Comparison of ENCODE assay signal across 22 mouse cellular contexts in genomic region chr2:165583044-165583443, GRCm38 (mm10). TPM values are rescaled to one million over a fixed set of nuclear protein-coding genes. Genes with fewer than 3 reads are reported as not detected.
DNase-seq lines count a peak whose midpoint lies in the region; ATAC-seq and TF ChIP-seq lines count a peak whose summit lies in the region.
"Had no signal": no experiment of that assay in that cellular context is flagged by ENCODE, and none has a peak within 500 bp of the region (broad histone marks: within the 10 kb centered on the region; RNA-seq: fewer than 3 reads in every experiment).

No protein-coding gene starts in this region.

- H3K27me3 ChIP-seq in midbrain, embryonic 10.5 days (ENCODE audit: low read depth, poor library complexity, severe bottlenecking): no peaks in the 10 kb centered on the region
- H3K27me3 ChIP-seq in midbrain, embryonic 16.5 days (ENCODE audit: control insufficient read depth, insufficient read depth, low read depth, low read length): no peaks in the 10 kb centered on the region
- 0 out of 2 replicates have a peak, but pooled peaks cover under 1% of the 10 kb centered on the region for H3K27me3 ChIP-seq in hindbrain, embryonic 13.5 days
- H3K27me3 ChIP-seq in hindbrain, postnatal 0 days (ENCODE audit: insufficient read depth, low read length): no peaks in the 10 kb centered on the region
- H3K27me3 ChIP-seq: Patski had no signal

- no peak overlapping the region for H3K4me3 ChIP-seq in midbrain, embryonic 10.5 days
- no peak overlapping the region for H3K4me3 ChIP-seq in midbrain, embryonic 16.5 days (ENCODE audit: low read depth, low read length)
- H3K4me3 ChIP-seq in hindbrain, embryonic 13.5 days: no peak overlapping the region
- H3K4me3 ChIP-seq in hindbrain, postnatal 0 days (ENCODE audit: low read length): no peak overlapping the region

- H3K4me2 ChIP-seq in midbrain, embryonic 16.5 days (ENCODE audit: low read length): no peak overlapping the region
- no peak overlapping the region for H3K4me2 ChIP-seq in hindbrain, embryonic 13.5 days
- H3K4me2 ChIP-seq in hindbrain, postnatal 0 days (ENCODE audit: low read depth, low read length): no peak overlapping the region
- H3K4me2 ChIP-seq: heart, embryonic 11.5 days had no signal

- WGBS in midbrain, embryonic 10.5 days: 85% methylated on average over 8 of the region's 8 CpGs
- 77% methylated on average over 8 of the region's 8 CpGs for WGBS in midbrain, embryonic 16.5 days
- WGBS in hindbrain, embryonic 13.5 days: 58% methylated on average over 8 of the region's 8 CpGs
- 44% methylated on average over 8 of the region's 8 CpGs for WGBS in hindbrain, postnatal 0 days

- H3K9me3 ChIP-seq in midbrain, embryonic 10.5 days (replicated peaks): no peaks in the 10 kb centered on the region
- no peaks in the 10 kb centered on the region for H3K9me3 ChIP-seq in midbrain, embryonic 16.5 days (replicated peaks; ENCODE audit: control insufficient read depth, low read length, poor library complexity, severe bottlenecking)
- no peaks in the 10 kb centered on the region for H3K9me3 ChIP-seq in hindbrain, embryonic 13.5 days
- no peaks in the 10 kb centered on the region for H3K9me3 ChIP-seq in hindbrain, postnatal 0 days (ENCODE audit: low read length)

- intact Hi-C loops in heart, postnatal 36 days (cut with DNase I): no loop called here
- intact Hi-C loops in gastrocnemius, postnatal 36 days (cut with DNase I): no loop called here

- peak overlapping the region; percentile 55; the same call in 1 of the 2 replicates for H3K27ac ChIP-seq in midbrain, embryonic 10.5 days (replicated peaks)
- no peak overlapping the region for H3K27ac ChIP-seq in midbrain, embryonic 16.5 days (ENCODE audit: low read length)
- peak overlapping the region; percentile 40; the same call in 1 of the 2 replicates for H3K27ac ChIP-seq in hindbrain, embryonic 13.5 days
- peak overlapping the region; percentile 4; the same call in 1 of the 2 replicates for H3K27ac ChIP-seq in hindbrain, postnatal 0 days

- H3K36me3 ChIP-seq in midbrain, embryonic 10.5 days: no peaks in the 10 kb centered on the region
- no peaks in the 10 kb centered on the region for H3K36me3 ChIP-seq in midbrain, embryonic 16.5 days (ENCODE audit: control insufficient read depth, insufficient read depth, low read length)
- no peaks in the 10 kb centered on the region for H3K36me3 ChIP-seq in hindbrain, embryonic 13.5 days
- H3K36me3 ChIP-seq in hindbrain, postnatal 0 days (ENCODE audit: insufficient read depth, low read length): no peaks in the 10 kb centered on the region
- H3K36me3 ChIP-seq: G1E had no signal

- no peak for ATAC-seq in midbrain, embryonic 16.5 days
- no peak for ATAC-seq in hindbrain, embryonic 13.5 days (ENCODE audit: low FRiP score)
- no peak for ATAC-seq in hindbrain, postnatal 0 days
- ATAC-seq: forebrain, embryonic 14.5 days; intestine, postnatal 0 days; Patski had no signal

- no peak overlapping the region for H3K9ac ChIP-seq in midbrain, embryonic 16.5 days (ENCODE audit: low read depth, low read length)
- no peak overlapping the region for H3K9ac ChIP-seq in hindbrain, embryonic 13.5 days
- H3K9ac ChIP-seq in hindbrain, postnatal 0 days (replicated peaks; ENCODE audit: low read length): no peak overlapping the region

- DNase-seq in heart, adult 11 months: peak; percentile 78
- DNase-seq in heart, postnatal 36 days: no peak
- DNase-seq in midbrain, embryonic 10.5 days (ENCODE audit: low spot score): no peak
- no peak for DNase-seq in hindbrain, postnatal 0 days (ENCODE audit: low spot score)
- DNase-seq in gastrocnemius, postnatal 36 days: no peak
- no peak for DNase-seq in cerebellum, adult 9-10 months
- DNase-seq: adrenal gland, postnatal 10 days; B cell, adult 2 months; cerebellum, adult 11 months; cerebellum, adult 2 months; cerebellum, postnatal 36 days; embryo, embryonic 11 days; gastrocnemius, postnatal 25 days; kidney, adult 2 months had no signal

- 0 out of 2 replicates have a peak, but pooled peaks cover 3% of the 10 kb centered on the region for H3K4me1 ChIP-seq in midbrain, embryonic 10.5 days
- H3K4me1 ChIP-seq in midbrain, embryonic 16.5 days (ENCODE audit: control insufficient read depth, insufficient read depth, low read length): no peaks in the 10 kb centered on the region
- H3K4me1 ChIP-seq in hindbrain, embryonic 13.5 days (replicated peaks): peaks cover 11% of the 10 kb centered on the region
- no peaks in the 10 kb centered on the region for H3K4me1 ChIP-seq in hindbrain, postnatal 0 days (ENCODE audit: insufficient read depth, low read length)

- no peak for TF ChIP-seq CTCF in hindbrain, postnatal 0 days (IDR thresholded peaks at IDR 0.05; ENCODE audit: low read depth)

RNA-seq across cellular contexts. Expression of gene Eya2, which starts 11.8 kb away (rescaled TPM):
- 1 to 10 TPM; 1.4 to 1.6 TPM for total RNA-seq in heart, postnatal 36 days (2021)
- polyA plus RNA-seq in midbrain, embryonic 10.5 days (2016; fragmentation: Nextera tagmentation; extraction: Ambion mirVana): 9.6 and 14.2 TPM in 2 replicates
- 3.4 and 3.6 TPM in 2 replicates for polyA plus RNA-seq in midbrain, embryonic 16.5 days (2015; fragmentation: Nextera tagmentation; extraction: Ambion mirVana)
- polyA plus RNA-seq in hindbrain, embryonic 13.5 days (2015; fragmentation: Nextera tagmentation; extraction: Ambion mirVana): 12.8 and 13.1 TPM in 2 replicates
- 12.1 and 20.1 TPM in 2 replicates for total RNA-seq in hindbrain, postnatal 0 days (2014; rRNA removed)
- polyA plus RNA-seq in hindbrain, postnatal 0 days (2015; fragmentation: Nextera tagmentation; extraction: Ambion mirVana): 9.9 and 10.0 TPM in 2 replicates
- total RNA-seq in gastrocnemius, postnatal 36 days (2021): 1 to 10 TPM; 3.2 TPM
- total RNA-seq: CH12.LX, G1E had no signal
- polyA plus RNA-seq: G1E had no signal
